Mouse (Mus musculus) liver, embryonic 13.5 days (tissue): Measurements from ENCODE around the gene Exd1. TPM values are rescaled to one million over a fixed set of nuclear protein-coding genes. Genes with fewer than 3 reads are reported as not detected.

ENCODE experiments used
- ATAC-seq: fragments of 200-750 bp; cut with Nextera tagmentation; 2 replicates; pipeline ENCODE4 v1.8.0; 2017; ENCODE audit warnings: low read depth, mild to moderate bottlenecking, moderate number of reproducible peaks, moderate library complexity
- DNase-seq: peaks from one replicate; pipeline ENCODE4 v3.0.0; 2022
- H3K27ac ChIP-seq: fragments of 300-500 bp; sonication (generic); 2 replicates; pipeline ENCODE4 v1.5.1; 2015; ENCODE audit warnings: moderate library complexity, mild to moderate bottlenecking, inconsistent platforms
- H3K27me3 ChIP-seq: fragments of 300-500 bp; sonication (generic); 2 replicates; pipeline ENCODE4 v1.6.1; 2015; ENCODE audit warnings: mild to moderate bottlenecking, inconsistent platforms
- H3K36me3 ChIP-seq: fragments of 300-500 bp; sonication (generic); 2 replicates; pipeline ENCODE4 v1.6.1; 2015; ENCODE audit warnings: mild to moderate bottlenecking, inconsistent platforms
- H3K4me1 ChIP-seq: fragments of 300-500 bp; sonication (generic); replicated peaks from 2 replicates; pipeline ENCODE4 v1.6.1; 2015; ENCODE audit warnings: inconsistent platforms
- H3K4me2 ChIP-seq: fragments of 300-500 bp; sonication (generic); 2 replicates; pipeline ENCODE4 v1.6.1; 2015; ENCODE audit warnings: inconsistent platforms, mild to moderate bottlenecking, moderate library complexity
- H3K4me3 ChIP-seq: fragments of 300-500 bp; sonication (generic); replicated peaks from 2 replicates; pipeline ENCODE4 v1.5.1; 2015; ENCODE audit warnings: mild to moderate bottlenecking, inconsistent platforms
- H3K9ac ChIP-seq: fragments of 300-500 bp; sonication (generic); 2 replicates; pipeline ENCODE4 v1.6.1; 2015; ENCODE audit warnings: mild to moderate bottlenecking, inconsistent platforms
- H3K9me3 ChIP-seq: fragments of 300-500 bp; sonication (generic); replicated peaks from 2 replicates; pipeline ENCODE4 v1.6.1; 2016; ENCODE audit warnings: inconsistent platforms
- WGBS: fragments of 180-500 bp; shearing (Covaris S2); methylation state at CpG from one replicate; pipeline ENCODE4 v1.1.7; 2015; ENCODE audit not compliant: insufficient replicate concordance; 5-methylcytosine and 5-hydroxymethylcytosine counted together
- polyA plus RNA-seq: library from polyadenylated mRNA; unstranded; fragments of >200 nt; fragmentation: Nextera tagmentation; extraction: Ambion mirVana; gene quantifications from 2 replicates; pipeline ENCODE4 v1.2.1, GENCODE M21; 2015

The Exd1 gene
- 0.35 and 0.38 TPM in 2 replicates for polyA plus RNA-seq

GRCm38 (mm10) chr2:119547522-119548370 is at the start of gene Exd1, which contains the start of gene Chp1:
Gene Exd1, minus strand, starts transcription at chr2:119547627.
Gene Chp1, plus strand, starts transcription at chr2:119547697.
- H3K4me3 ChIP-seq, result peak within 1 kb of the TSS; percentile 80
- H3K27me3 ChIP-seq, result no peaks in the 10 kb centered on the region
- DNase-seq, result peak; percentile 98
- peak within 1 kb of the TSS; percentile 79 for H3K4me2 ChIP-seq
- H3K9me3 ChIP-seq, result no peaks in the 10 kb centered on the region
- H3K4me1 ChIP-seq, result peaks cover 35% of the 10 kb centered on the region
- H3K27ac ChIP-seq, result peak within 1 kb of the TSS; percentile 89
- peak; percentile 95 for ATAC-seq
- no peaks in the 10 kb centered on the region for H3K36me3 ChIP-seq
- H3K9ac ChIP-seq, result peak within 1 kb of the TSS; percentile 88
- under 1% methylated on average over 56 of the region's 57 CpGs for WGBS

- 67% methylated on average over 8 of the region's 8 CpGs for WGBS
- Histone ChIP-seq H3K4me1 (peaks cover 51% of the 10 kb centered on the region), H3K9me3 (no peaks in the 10 kb centered on the region), H3K4me2 (peak overlapping the region; percentile 36; the same call in 1 of the 2 replicates), H3K4me3 (peak overlapping the region; percentile 95; the same call in 1 of the 2 replicates), H3K27ac (peak overlapping the region; percentile 26), H3K27me3 (no peaks in the 10 kb centered on the region), H3K9ac (peak overlapping the region; percentile 45), H3K36me3 (peaks cover 52% of the 10 kb centered on the region)
- no peak for DNase-seq
- no peak for ATAC-seq
Observed at GRCm38 (mm10) chr2:119596781-119597330, 49.4 kb upstream of the Exd1 start.

GRCm38 (mm10) chr2:119595308-119595707 is 47.9 kb upstream of the Exd1 start:
- Histone ChIP-seq H3K27ac (peak overlapping the region; percentile 96), H3K36me3 (peaks cover 42% of the 10 kb centered on the region), H3K9me3 (no peaks in the 10 kb centered on the region), H3K4me2 (peak overlapping the region; percentile 73), H3K9ac (peak overlapping the region; percentile 98), H3K27me3 (no peaks in the 10 kb centered on the region), H3K4me3 (peak overlapping the region; percentile 95), H3K4me1 (peaks cover 39% of the 10 kb centered on the region)
- ATAC-seq, result no peak
- DNase-seq, result no peak
- WGBS, result 20% methylated on average over 4 of the region's 4 CpGs

GRCm38 (mm10) chr2:119594113-119594981 is 46.9 kb upstream of the Exd1 start:
- Histone ChIP-seq H3K27ac (peak overlapping the region; percentile 96), H3K9me3 (no peaks in the 10 kb centered on the region), H3K4me3 (peak overlapping the region; percentile 95), H3K9ac (peak overlapping the region; percentile 98), H3K4me2 (peak overlapping the region; percentile 73), H3K36me3 (peaks cover 33% of the 10 kb centered on the region), H3K4me1 (peaks cover 32% of the 10 kb centered on the region), H3K27me3 (no peaks in the 10 kb centered on the region)
- ATAC-seq (peak; percentile 93), DNase-seq (peak; percentile 92)
- WGBS, result under 1% methylated on average over 61 of the region's 61 CpGs

GRCm38 (mm10) chr2:119593765-119594112 is 46.3 kb upstream of the Exd1 start:
- Histone ChIP-seq H3K36me3 (peaks cover 28% of the 10 kb centered on the region), H3K9ac (peak overlapping the region; percentile 62), H3K4me3 (peak overlapping the region; percentile 95), H3K27me3 (no peaks in the 10 kb centered on the region), H3K4me2 (peak overlapping the region; percentile 53), H3K9me3 (no peaks in the 10 kb centered on the region), H3K4me1 (peaks cover 32% of the 10 kb centered on the region), H3K27ac (peak overlapping the region; percentile 80)
- 13% methylated on average over 7 of the region's 7 CpGs for WGBS
- DNase-seq, result no peak
- ATAC-seq, result peak; percentile 21; the same call in 1 of the 2 replicates

- Histone ChIP-seq H3K4me1 (peaks cover 14% of the 10 kb centered on the region), H3K9me3 (no peaks in the 10 kb centered on the region), H3K4me3 (no peak overlapping the region), H3K27ac (no peak overlapping the region), H3K4me2 (no peak overlapping the region), H3K27me3 (no peaks in the 10 kb centered on the region), H3K36me3 (peaks cover 5% of the 10 kb centered on the region), H3K9ac (no peak overlapping the region)
- 74% methylated on average over 3 of the region's 3 CpGs for WGBS
- ATAC-seq (no peak), DNase-seq (no peak)
Observed at GRCm38 (mm10) chr2:119591247-119591646, 43.8 kb upstream of the Exd1 start.

- Histone ChIP-seq H3K4me1 (peaks cover 13% of the 10 kb centered on the region), H3K4me3 (no peak overlapping the region), H3K27me3 (no peaks in the 10 kb centered on the region), H3K9ac (no peak overlapping the region), H3K27ac (no peak overlapping the region), H3K9me3 (no peaks in the 10 kb centered on the region), H3K36me3 (0 out of 2 replicates have a peak, but pooled peaks cover 3% of the 10 kb centered on the region), H3K4me2 (no peak overlapping the region)
- WGBS, result 9% methylated on average over 4 of the region's 4 CpGs
- DNase-seq (peak; percentile 51), ATAC-seq (peak; percentile 68)
Observed at GRCm38 (mm10) chr2:119587383-119587782, 40.0 kb upstream of the Exd1 start.

GRCm38 (mm10) chr2:119584282-119584681 is 36.9 kb upstream of the Exd1 start:
- Histone ChIP-seq H3K9ac (no peak overlapping the region), H3K36me3 (0 out of 2 replicates have a peak, but pooled peaks cover 2% of the 10 kb centered on the region), H3K4me3 (no peak overlapping the region), H3K4me2 (no peak overlapping the region), H3K27me3 (no peaks in the 10 kb centered on the region), H3K9me3 (no peaks in the 10 kb centered on the region), H3K4me1 (peaks cover 14% of the 10 kb centered on the region), H3K27ac (no peak overlapping the region)
- DNase-seq (no peak), ATAC-seq (no peak)
- WGBS, result 55% methylated on average over 8 of the region's 8 CpGs

GRCm38 (mm10) chr2:119583439-119583838 is 36.0 kb upstream of the Exd1 start:
- Histone ChIP-seq H3K9ac (no peak overlapping the region), H3K9me3 (no peaks in the 10 kb centered on the region), H3K4me2 (no peak overlapping the region), H3K36me3 (0 out of 2 replicates have a peak, but pooled peaks cover 2% of the 10 kb centered on the region), H3K4me1 (peaks cover 14% of the 10 kb centered on the region), H3K27me3 (no peaks in the 10 kb centered on the region), H3K4me3 (no peak overlapping the region), H3K27ac (no peak overlapping the region)
- no peak for ATAC-seq
- DNase-seq, result no peak
- WGBS, result 12% methylated on average over 2 of the region's 2 CpGs

- Histone ChIP-seq H3K36me3 (0 out of 2 replicates have a peak, but pooled peaks cover 2% of the 10 kb centered on the region), H3K9ac (no peak overlapping the region), H3K27ac (no peak overlapping the region), H3K4me2 (no peak overlapping the region), H3K4me3 (no peak overlapping the region), H3K4me1 (peaks cover 14% of the 10 kb centered on the region), H3K27me3 (no peaks in the 10 kb centered on the region), H3K9me3 (no peaks in the 10 kb centered on the region)
- 77% methylated on average over 3 of the region's 3 CpGs for WGBS
- no peak for DNase-seq
- no peak for ATAC-seq
Observed at GRCm38 (mm10) chr2:119581571-119581970, 34.1 kb upstream of the Exd1 start.

- H3K9ac ChIP-seq, result no peak overlapping the region
- ATAC-seq (no peak), DNase-seq (no peak)
- no peak overlapping the region for H3K27ac ChIP-seq
- peaks cover 16% of the 10 kb centered on the region for H3K36me3 ChIP-seq
- 70% methylated on average over 1 of the region's 1 CpGs for WGBS
- H3K4me1 ChIP-seq, result peaks cover 5% of the 10 kb centered on the region; the same call in 1 of the 2 replicates
- no peak overlapping the region for H3K4me2 ChIP-seq
- H3K9me3 ChIP-seq, result no peaks in the 10 kb centered on the region
- H3K27me3 ChIP-seq, result no peaks in the 10 kb centered on the region
- no peak overlapping the region for H3K4me3 ChIP-seq
Observed at GRCm38 (mm10) chr2:119572471-119572870, 25.0 kb upstream of the Exd1 start.
